Mouse (Mus musculus) spleen, postnatal 36 days (tissue): Measurements from ENCODE around the gene Ccnc.

ENCODE experiments used
- DNase-seq, 2 experiments: peaks; one replicate each; pipeline ENCODE4 v3.0.0; 2022; ENCODE audit warnings: low spot score in 2 of 2, mixed read lengths in 1 of 2

Gene Ccnc

GRCm38 (mm10) chr4:21801620-21802019 is 74.1 kb downstream of the Ccnc start:
- no peak for DNase-seq

- no peak for DNase-seq
These were observed 79.7 kb downstream of the Ccnc start for GRCm38 (mm10) chr4:21807204-21807603.
